Mouse (Mus musculus) cerebellum, adult 2 months (tissue): Measurements from ENCODE around the gene Tsc22d1. TPM values are rescaled to one million over a fixed set of nuclear protein-coding genes. Genes with fewer than 3 reads are reported as not detected.

Experiments
- DNase-seq, 2 experiments: peaks; one replicate each; pipeline ENCODE4 v3.0.0; 2021
- H3K27ac ChIP-seq: fragments of 200-500 bp; 2 replicates; pipeline ENCODE4 v1.5.1; 2012; ENCODE audit warnings: low read length, control low read depth, inconsistent platforms; ENCODE audit not compliant: insufficient read depth
- H3K27me3 ChIP-seq: fragments of 200-500 bp; 2 replicates; pipeline ENCODE4 v1.6.1; 2012; ENCODE audit warnings: inconsistent platforms, mild to moderate bottlenecking, low read length, moderate library complexity; ENCODE audit not compliant: control insufficient read depth, insufficient read depth
- H3K4me1 ChIP-seq: fragments of 200-500 bp; 2 replicates; pipeline ENCODE4 v1.6.1; 2011; ENCODE audit warnings: low read length; ENCODE audit not compliant: control insufficient read depth, insufficient read depth
- H3K4me3 ChIP-seq: fragments of 200-500 bp; replicated peaks from 2 replicates; pipeline ENCODE3; 2011; ENCODE audit warnings: mild to moderate bottlenecking, low read depth, low read length, control low read depth; ENCODE audit not compliant: insufficient read depth
- CTCF ChIP-seq: fragments of 200-500 bp; IDR thresholded peaks from 2 replicates; pipeline ENCODE4 v1.5.1; 2011; ENCODE audit warnings: low read depth, mild to moderate bottlenecking, control low read depth, low read length, moderate library complexity, borderline replicate concordance; ENCODE audit not compliant: insufficient read depth
- POLR2A ChIP-seq: fragments of 200-500 bp; IDR thresholded peaks from 2 replicates; pipeline ENCODE4 v1.6.1; 2011; ENCODE audit warnings: low read length, control low read depth, borderline replicate concordance; ENCODE audit not compliant: insufficient read depth
- WGBS: fragments of 180-500 bp; shearing (Covaris S2); methylation state at CpG from one replicate; pipeline ENCODE4 v1.1.7; 2018; 5-methylcytosine and 5-hydroxymethylcytosine counted together
- polyA plus RNA-seq: library from polyadenylated mRNA; depleted of rRNA; stranded (reverse); fragments of >200 nt; gene quantifications from 2 replicates; pipeline ENCODE4 v1.2.3, GENCODE M21; 2012; rRNA removed

Gene Tsc22d1
- polyA plus RNA-seq, 1 experiment = 362 TPM

- no peaks in the 10 kb centered on the region; the same call in none of the 2 replicates for H3K4me1 ChIP-seq
- no peak overlapping the region for H3K4me3 ChIP-seq
- WGBS = 36% methylated on average over 6 of the region's 6 CpGs
- H3K27ac ChIP-seq = no peak overlapping the region
- TF ChIP-seq CTCF = no peak
- TF ChIP-seq POLR2A = no peak
- H3K27me3 ChIP-seq = no peaks in the 10 kb centered on the region
- no peak for DNase-seq
Measured at GRCm38 (mm10) chr14:76536921-76537320, 122.2 kb downstream of the Tsc22d1 start.

- TF ChIP-seq CTCF (no peak), POLR2A (no peak)
- no peaks in the 10 kb centered on the region for H3K27me3 ChIP-seq
- no peaks in the 10 kb centered on the region; the same call in 1 of the 2 replicates for H3K4me1 ChIP-seq
- WGBS = 94% methylated on average over 5 of the region's 5 CpGs
- no peak overlapping the region for H3K27ac ChIP-seq
- no peak for DNase-seq
- H3K4me3 ChIP-seq = no peak overlapping the region
Measured at GRCm38 (mm10) chr14:76540005-76540670, 125.4 kb downstream of the Tsc22d1 start.

- WGBS = 86% methylated on average over 2 of the region's 2 CpGs
- DNase-seq = no peak
- H3K4me3 ChIP-seq = no peak overlapping the region
- TF ChIP-seq CTCF (no peak), POLR2A (no peak)
- no peaks in the 10 kb centered on the region for H3K27me3 ChIP-seq
- no peaks in the 10 kb centered on the region; the same call in 1 of the 2 replicates for H3K4me1 ChIP-seq
- no peak overlapping the region for H3K27ac ChIP-seq
Measured at GRCm38 (mm10) chr14:76541341-76541740, 126.6 kb downstream of the Tsc22d1 start.

GRCm38 (mm10) chr14:76544136-76544535 lies 129.4 kb downstream of the Tsc22d1 start:
- WGBS = 92% methylated on average over 6 of the region's 6 CpGs
- H3K4me3 ChIP-seq = no peak overlapping the region
- H3K4me1 ChIP-seq = peaks cover 6% of the 10 kb centered on the region; the same call in 1 of the 2 replicates
- H3K27me3 ChIP-seq = no peaks in the 10 kb centered on the region
- no peak for DNase-seq
- no peak overlapping the region for H3K27ac ChIP-seq
- TF ChIP-seq CTCF (no peak), POLR2A (no peak)

- TF ChIP-seq CTCF (no peak), POLR2A (no peak)
- Histone ChIP-seq H3K4me3 (peak overlapping the region; percentile 86), H3K27me3 (no peaks in the 10 kb centered on the region), H3K27ac (peak overlapping the region; percentile 66; the same call in 1 of the 2 replicates), H3K4me1 (peaks cover 8% of the 10 kb centered on the region; the same call in 1 of the 2 replicates)
- peak in 1 of 2 experiments; percentile 41 for DNase-seq
- WGBS = 20% methylated on average over 18 of the region's 18 CpGs
Measured at GRCm38 (mm10) chr14:76555263-76556030, 140.7 kb downstream of the Tsc22d1 start.

- peaks cover 8% of the 10 kb centered on the region; the same call in 1 of the 2 replicates for H3K4me1 ChIP-seq
- H3K27ac ChIP-seq = peak overlapping the region; percentile 98
- DNase-seq = peak; percentile 88 to 92
- whole genome bisulfite sequencing = under 1% methylated on average over 51 of the region's 67 CpGs
- peak overlapping the region; percentile 86 for H3K4me3 ChIP-seq
- TF ChIP-seq CTCF = no peak
- peak; percentile 46; the same call in 1 of the 2 replicates for TF ChIP-seq POLR2A
- no peaks in the 10 kb centered on the region for H3K27me3 ChIP-seq
Measured at GRCm38 (mm10) chr14:76556031-76556851, 141.5 kb downstream of the Tsc22d1 start.

GRCm38 (mm10) chr14:76556852-76557208 lies 142.1 kb downstream of the Tsc22d1 start, which contains the start of gene Serp2:
Gene Serp2 (minus strand): TSS chr14:76556889.
- Histone ChIP-seq H3K4me1 (peaks cover 8% of the 10 kb centered on the region; the same call in 1 of the 2 replicates), H3K27ac (peak within 1 kb of the TSS; percentile 98), H3K4me3 (peak within 1 kb of the TSS; percentile 86), H3K27me3 (no peaks in the 10 kb centered on the region)
- DNase-seq = no peak
- WGBS = 4% methylated on average over 17 of the region's 17 CpGs
- TF ChIP-seq CTCF = no peak
- no peak for TF ChIP-seq POLR2A

Other genes with a start within 250 kb of the Tsc22d1 start
- 173 and 177 TPM in 2 replicates for gene Serp2, start 141.9 kb downstream of the Tsc22d1 start, polyA plus RNA-seq